Mouse (Mus musculus): ENCODE measurements around the gene Olfr512. TPM values are rescaled to one million over a fixed set of nuclear protein-coding genes. Genes with fewer than 3 reads are reported as not detected.

Gene Olfr512
- total RNA-seq (2021), result not detected
- long read RNA-seq, experiment 1, result 0 reads
- long read RNA-seq, experiment 2, result 0 reads

GRCm38 (mm10) chr7:108713020-108713419 lies at the start of gene Olfr512:
Gene Olfr512, plus strand, starts transcription at chr7:108713320.
- DNase-seq (ENCODE audit: low spot score in 2 of 2), result no peak

GRCm38 (mm10) chr7:108666118-108666517 lies 47.0 kb upstream of the Olfr512 start, which contains the start of gene Olfr510:
Gene Olfr510, plus strand, starts transcription at chr7:108666418.
- no peak for DNase-seq (ENCODE audit: low spot score in 2 of 2)

DNA sequence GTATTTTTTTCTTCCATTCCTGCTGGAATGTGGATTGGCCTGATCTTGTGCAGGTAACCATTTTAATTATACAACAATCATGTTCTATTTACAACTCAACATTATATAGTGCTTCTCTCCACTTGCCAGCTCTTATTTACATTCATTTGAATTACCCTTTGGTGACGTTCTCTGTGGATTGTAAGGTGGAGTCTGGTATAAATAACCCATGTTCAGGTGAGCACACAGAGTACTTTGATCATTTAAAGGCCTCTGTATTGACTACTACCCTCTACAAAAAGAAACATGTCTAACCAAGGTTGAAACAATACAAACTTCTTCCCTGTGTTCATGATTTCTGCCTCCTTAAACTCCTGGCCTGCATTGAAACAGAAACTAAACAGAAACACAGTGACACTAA lies 42.1 kb upstream of the Olfr512 start:
- DNase-seq (ENCODE audit: low spot score in 2 of 2), result no peak

GRCm38 (mm10) chr7:108678886-108679285 lies 34.2 kb upstream of the Olfr512 start:
- no peak for DNase-seq (ENCODE audit: low spot score in 2 of 2)

DNA sequence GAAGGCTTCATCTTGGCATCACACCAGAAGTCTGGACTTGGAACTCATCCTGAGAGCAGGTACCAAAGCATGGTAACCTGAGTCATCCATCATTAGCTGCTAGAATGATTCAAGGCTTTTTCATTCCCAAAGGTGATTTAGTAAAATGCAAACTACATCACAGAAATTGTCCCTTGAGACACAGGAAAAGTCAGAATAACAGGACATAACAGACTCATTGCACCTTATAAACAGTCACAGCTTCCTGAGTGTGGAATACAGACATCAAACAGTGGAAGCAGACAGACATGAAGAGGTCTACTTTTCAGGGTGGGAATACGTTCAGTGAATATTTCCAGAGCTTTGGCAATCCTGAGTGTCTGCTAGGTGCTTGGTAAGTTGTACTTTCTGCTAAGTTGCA lies 37.6 kb downstream of the Olfr512 start, which contains the start of gene Olfr513:
Gene Olfr513 (plus strand): TSS at position 301 of the 400 bp plus-strand sequence.
- no peak for DNase-seq (ENCODE audit: low spot score in 2 of 2)

GRCm38 (mm10) chr7:108760411-108760810 lies 47.3 kb downstream of the Olfr512 start:
- no peak for DNase-seq (ENCODE audit: low spot score in 2 of 2)

Other genes with a start within 250 kb of the Olfr512 start
- gene Olfr498, start 248.0 kb upstream of the Olfr512 start, total RNA-seq (2021), result not detected
- not detected for gene Olfr502, start 188.3 kb upstream of the Olfr512 start, total RNA-seq (2021)
- gene Olfr503, start 168.8 kb upstream of the Olfr512 start, total RNA-seq (2021), result not detected
- gene Olfr504, start 147.5 kb upstream of the Olfr512 start, total RNA-seq (2021), result not detected
- gene Olfr506, start 102.5 kb upstream of the Olfr512 start, total RNA-seq (2021), result not detected
- not detected for gene Olfr507, start 91.5 kb upstream of the Olfr512 start, total RNA-seq (2021)
- not detected for gene Olfr508, start 83.3 kb upstream of the Olfr512 start, total RNA-seq (2021)
- gene Olfr509, start 61.4 kb upstream of the Olfr512 start, total RNA-seq (2021), result not detected
- not detected for gene Olfr510, start 46.9 kb upstream of the Olfr512 start, total RNA-seq (2021)
- gene Olfr513, start 37.7 kb downstream of the Olfr512 start, total RNA-seq (2021), result not detected
- not detected for gene Olfr514, start 112.7 kb downstream of the Olfr512 start, total RNA-seq (2021)
- gene Olfr516, start 137.2 kb downstream of the Olfr512 start, total RNA-seq (2021), result not detected
- gene Olfr517, start 159.1 kb downstream of the Olfr512 start, total RNA-seq (2021), result not detected
- not detected for gene Olfr518, start 171.7 kb downstream of the Olfr512 start, total RNA-seq (2021)
- gene Olfr519, start 181.1 kb downstream of the Olfr512 start, total RNA-seq (2021), result not detected
- under 1 TPM; 0.44 to 0.52 TPM for gene Nlrp10, start 216.9 kb downstream of the Olfr512 start, total RNA-seq (2021)
- gene Eif3f, start 221.1 kb downstream of the Olfr512 start, total RNA-seq (2021), result 100 to 1,000 TPM in 1 of 2 experiments, 10 to 100 TPM in 1; 92.0 to 108 TPM
- gene Tub, start 237.0 kb downstream of the Olfr512 start, total RNA-seq (2021), result 100 to 1,000 TPM; 128 to 137 TPM